Mouse (Mus musculus) C2C12 (cell line): ENCODE measurements around the gene Chn2.

Experiments
- CEBPB ChIP-seq: IDR thresholded peaks from one replicate; pipeline ENCODE4 v1.6.1; 2011; ENCODE audit warnings: low read depth, mild to moderate bottlenecking, control low read depth, moderate library complexity
- CTCF ChIP-seq: IDR thresholded peaks from one replicate; pipeline ENCODE4 v1.5.1; 2011; ENCODE audit not compliant: control insufficient read depth, insufficient read depth, insufficient read length
- FOSL1 ChIP-seq: IDR thresholded peaks from one replicate; pipeline ENCODE4 v1.8.0; 2011; ENCODE audit warnings: mild to moderate bottlenecking, low read length; ENCODE audit not compliant: poor library complexity, insufficient read depth, severe bottlenecking
- MAX ChIP-seq: IDR thresholded peaks from one replicate; pipeline ENCODE4 v1.6.1; 2011; ENCODE audit warnings: mild to moderate bottlenecking, control low read depth
- MYOD1 ChIP-seq: IDR thresholded peaks from one replicate; pipeline ENCODE4 v1.6.1; 2011; ENCODE audit warnings: low read depth; ENCODE audit not compliant: control insufficient read depth, insufficient read length
- MYOG ChIP-seq: IDR thresholded peaks from one replicate; pipeline ENCODE4 v1.6.1; 2011; ENCODE audit not compliant: control insufficient read depth, insufficient read length; ENCODE audit errors: extremely low read depth
- USF1 ChIP-seq: IDR thresholded peaks from one replicate; pipeline ENCODE4 v1.6.1; 2011; ENCODE audit warnings: low read depth, mild to moderate bottlenecking, control low read depth, moderate library complexity

DNA sequence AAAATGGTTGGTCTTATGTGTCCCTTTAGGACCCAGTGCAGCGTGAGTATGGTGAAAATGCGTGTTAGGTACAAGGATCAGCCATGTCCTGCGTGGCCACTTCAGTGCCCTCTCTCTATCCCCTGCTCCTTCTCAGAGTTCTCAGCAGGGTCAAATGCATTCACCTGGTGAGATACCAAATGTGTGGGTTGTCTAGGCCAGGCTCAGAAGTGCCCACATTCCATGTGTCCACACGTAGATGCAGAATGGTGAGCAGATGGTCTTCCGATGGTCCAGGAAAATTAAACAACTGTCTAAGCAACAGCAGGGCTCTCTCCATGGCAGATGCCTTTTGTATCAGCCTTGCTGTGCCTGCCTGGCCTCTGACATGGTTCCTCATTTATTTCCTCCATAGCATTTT is 93.9 kb downstream of the Chn2 start:
- no peak for TF ChIP-seq CTCF
- TF ChIP-seq USF1 = no peak
- no peak for TF ChIP-seq MAX
- no peak for TF ChIP-seq MYOG
- TF ChIP-seq CEBPB = no peak
- no peak for TF ChIP-seq MYOD1
- TF ChIP-seq FOSL1 = no peak
